Mouse (Mus musculus) ovary, postnatal 10 days (tissue): Measurements from ENCODE around the gene Plxnd1.

Experiments used
- DNase-seq: peaks from one replicate; pipeline ENCODE4 v3.0.0; 2022; ENCODE audit warnings: low spot score

The Plxnd1 gene

GRCm38 (mm10) chr6:115956922-115957601 is 37.7 kb downstream of the Plxnd1 start:
- no peak for DNase-seq

- DNase-seq, result no peak
Measured at GRCm38 (mm10) chr6:115956418-115956921, 38.3 kb downstream of the Plxnd1 start.

- DNase-seq, result no peak
Measured at GRCm38 (mm10) chr6:115955664-115956063, 39.1 kb downstream of the Plxnd1 start.

DNA sequence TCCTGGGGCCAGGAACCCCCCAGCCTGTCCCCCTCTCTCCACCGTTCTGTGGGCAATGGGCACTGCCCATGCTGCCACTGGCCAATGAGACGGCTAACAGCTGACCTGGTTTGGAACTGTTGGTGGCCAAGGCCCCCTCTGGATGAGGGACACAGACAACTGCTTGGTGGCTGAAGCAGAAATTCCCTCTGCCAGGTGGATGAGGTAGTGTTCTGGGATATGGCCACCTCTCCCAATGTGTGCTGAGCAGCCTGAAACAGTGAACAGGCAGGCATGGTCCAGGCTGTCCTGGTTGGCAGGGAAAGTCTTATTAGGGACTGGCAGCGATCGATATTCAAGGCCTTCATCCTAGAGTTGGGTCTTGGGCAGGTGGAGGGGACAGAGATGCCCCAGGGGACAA is 39.6 kb downstream of the Plxnd1 start:
- no peak for DNase-seq

DNA sequence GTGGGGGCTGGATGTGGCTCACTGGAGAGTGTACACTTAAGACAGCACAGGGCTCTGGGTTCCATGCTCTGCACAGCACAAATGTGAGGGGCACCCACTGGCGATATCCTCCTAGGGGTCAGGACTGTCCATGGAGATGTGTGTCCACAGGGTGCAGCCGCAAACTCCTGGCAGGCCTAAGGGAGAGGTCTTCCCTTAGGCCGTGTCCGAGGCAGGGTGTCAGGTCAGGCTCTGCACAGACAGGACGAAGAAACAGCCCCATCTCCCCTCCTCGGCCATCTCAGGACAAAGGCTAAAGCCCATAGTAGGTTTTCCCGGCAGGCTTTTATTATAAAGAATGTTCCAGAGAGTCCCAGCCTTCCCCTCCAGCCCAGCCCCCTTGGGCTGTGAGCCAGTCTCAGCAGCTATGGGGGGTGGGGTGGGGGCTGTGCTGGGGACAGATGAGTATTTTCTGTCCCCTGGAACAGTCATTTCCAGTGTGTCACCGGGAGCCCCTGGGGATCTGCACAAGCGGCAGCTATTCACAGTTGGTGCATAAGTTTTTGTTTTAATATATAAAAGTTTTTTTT is 40.2 kb downstream of the Plxnd1 start:
- no peak for DNase-seq

DNA sequence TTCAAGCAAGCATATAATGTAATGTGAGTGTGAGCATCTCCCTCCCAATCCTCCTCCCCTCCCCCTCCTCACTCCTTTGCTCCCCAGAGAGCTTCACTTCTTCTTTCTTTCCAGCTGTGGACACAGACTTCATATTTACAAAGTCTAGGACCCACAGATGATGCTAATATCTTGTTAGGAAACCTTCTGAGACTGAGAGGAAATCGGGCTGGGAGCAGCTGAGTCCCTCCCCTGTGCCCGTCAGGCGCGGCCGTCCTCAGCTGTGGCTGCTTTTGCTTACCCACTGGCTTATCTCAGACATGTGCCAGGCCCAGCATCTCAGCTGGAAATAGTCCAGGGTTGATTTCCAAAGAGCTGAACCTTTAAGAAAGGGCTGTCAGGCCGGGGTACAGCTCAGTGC is 48.4 kb downstream of the Plxnd1 start:
- no peak for DNase-seq

GRCm38 (mm10) chr6:115945633-115946032 is 49.2 kb downstream of the Plxnd1 start:
- no peak for DNase-seq

DNA sequence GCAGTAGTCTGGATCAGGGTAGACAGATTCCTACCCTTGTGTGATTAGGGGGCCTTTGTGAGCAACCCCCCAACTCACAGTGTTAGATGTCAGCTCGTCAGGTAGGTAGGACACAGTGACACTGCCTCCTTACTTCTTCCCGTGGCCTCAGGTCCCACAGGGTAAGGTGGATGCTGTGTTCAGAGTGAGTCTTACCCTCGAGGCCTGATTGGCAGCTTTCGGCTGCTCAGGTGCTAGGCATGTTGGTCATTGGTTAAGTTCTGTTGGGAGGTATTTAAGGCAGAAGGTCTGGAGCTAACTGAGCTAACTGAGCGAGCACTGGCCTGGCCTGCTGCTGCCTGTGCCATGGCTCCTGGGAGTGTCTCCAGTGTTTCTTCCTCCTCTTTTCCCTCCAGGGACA is 50.2 kb downstream of the Plxnd1 start, which contains the start of gene H1foo:
Gene H1foo, plus strand, starts transcription at position 301 of the 400 bp plus-strand sequence.
- DNase-seq, result no peak

GRCm38 (mm10) chr6:115943498-115944427 is 51.0 kb downstream of the Plxnd1 start:
- no peak for DNase-seq

- no peak for DNase-seq
Measured at GRCm38 (mm10) chr6:115941128-115941527, 53.7 kb downstream of the Plxnd1 start.

GRCm38 (mm10) chr6:115940603-115941002 is 54.2 kb downstream of the Plxnd1 start:
- no peak for DNase-seq

DNA sequence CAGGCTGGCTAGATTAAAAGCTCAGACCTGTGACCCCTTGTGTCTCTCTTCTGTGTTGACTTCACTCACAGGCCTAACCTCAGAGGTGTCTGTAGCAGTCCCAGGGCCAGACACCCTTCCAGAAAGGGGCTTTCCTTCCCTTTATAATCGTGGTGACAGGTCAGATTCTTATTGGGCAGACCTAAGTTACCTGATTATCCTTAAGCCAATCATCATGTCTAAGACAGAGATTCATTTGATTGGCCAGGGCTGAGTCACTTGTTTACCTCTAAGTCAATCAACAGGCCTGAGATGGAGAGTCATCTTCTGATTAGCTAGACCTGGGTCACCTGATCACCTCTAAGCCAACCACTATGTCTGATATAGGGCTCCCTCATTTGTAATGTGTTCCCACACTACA is 56.0 kb downstream of the Plxnd1 start:
- DNase-seq, result no peak

- DNase-seq, result no peak
Measured at GRCm38 (mm10) chr6:115938011-115938410, 56.8 kb downstream of the Plxnd1 start.

- no peak for DNase-seq
Measured at GRCm38 (mm10) chr6:115935544-115935943, 59.3 kb downstream of the Plxnd1 start.

DNA sequence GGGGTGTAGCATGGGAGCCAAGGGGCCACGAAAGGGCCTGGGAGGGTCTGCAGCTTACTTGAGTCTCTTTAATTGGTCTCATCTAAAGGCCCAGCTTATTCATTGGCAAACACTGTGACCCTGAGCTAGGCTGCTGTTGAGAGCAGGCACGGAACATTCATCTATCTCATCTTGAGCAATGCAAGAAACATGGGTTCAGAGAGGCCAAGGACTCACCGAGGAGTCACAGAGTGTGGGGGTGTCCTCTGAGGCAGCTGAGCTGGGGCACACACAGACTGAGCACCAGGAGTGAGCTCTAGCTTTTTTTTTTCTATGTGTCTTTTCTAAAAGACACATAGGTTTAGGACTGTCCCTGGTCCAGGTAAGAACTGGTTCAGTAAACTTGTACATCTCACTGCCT is 62.4 kb downstream of the Plxnd1 start:
- no peak for DNase-seq

GRCm38 (mm10) chr6:115931639-115932038 is 63.2 kb downstream of the Plxnd1 start, which contains the start of gene Rho:
Rho (plus strand) TSS chr6:115931748.
- no peak for DNase-seq

DNA sequence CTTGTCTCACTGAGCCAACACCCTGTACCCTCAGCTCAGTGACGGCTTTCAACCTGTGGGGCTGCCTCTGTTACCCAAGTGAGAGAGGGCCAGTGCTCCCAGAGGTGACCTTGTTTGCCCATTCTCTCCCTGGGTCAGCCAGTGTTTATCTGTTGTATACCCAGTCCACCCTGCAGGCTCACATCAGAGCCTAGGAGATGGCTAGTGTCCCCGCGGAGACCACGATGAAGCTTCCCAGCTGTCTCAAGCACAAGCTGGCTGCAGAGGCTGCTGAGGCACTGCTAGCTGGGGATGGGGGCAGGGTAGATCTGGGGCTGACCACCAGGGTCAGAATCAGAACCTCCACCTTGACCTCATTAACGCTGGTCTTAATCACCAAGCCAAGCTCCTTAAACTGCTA is 64.8 kb downstream of the Plxnd1 start:
- DNase-seq, result no peak

- no peak for DNase-seq
Measured at GRCm38 (mm10) chr6:115927292-115928242, 67.2 kb downstream of the Plxnd1 start.

DNA sequence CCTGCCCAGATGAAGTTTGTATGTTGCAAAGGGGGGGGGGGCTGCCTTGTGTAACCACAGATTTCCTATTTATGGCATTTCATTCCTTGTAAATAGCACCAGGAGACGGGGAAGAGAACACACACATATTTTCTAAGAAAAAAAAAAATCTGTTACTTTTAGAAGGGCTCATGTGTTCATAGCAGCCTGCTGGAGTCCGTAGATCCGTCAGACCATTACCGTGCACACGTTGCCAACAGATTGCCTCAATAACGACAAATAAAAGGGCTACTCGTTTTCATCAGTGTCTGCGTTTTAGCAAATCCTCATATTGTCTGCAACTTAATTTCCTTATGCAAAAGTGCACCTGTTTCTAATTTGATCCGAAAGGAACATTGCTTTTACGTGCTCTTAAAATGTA is 68.4 kb downstream of the Plxnd1 start:
- DNase-seq, result no peak

GRCm38 (mm10) chr6:115924829-115925228 is 70.0 kb downstream of the Plxnd1 start:
- DNase-seq, result no peak

DNA sequence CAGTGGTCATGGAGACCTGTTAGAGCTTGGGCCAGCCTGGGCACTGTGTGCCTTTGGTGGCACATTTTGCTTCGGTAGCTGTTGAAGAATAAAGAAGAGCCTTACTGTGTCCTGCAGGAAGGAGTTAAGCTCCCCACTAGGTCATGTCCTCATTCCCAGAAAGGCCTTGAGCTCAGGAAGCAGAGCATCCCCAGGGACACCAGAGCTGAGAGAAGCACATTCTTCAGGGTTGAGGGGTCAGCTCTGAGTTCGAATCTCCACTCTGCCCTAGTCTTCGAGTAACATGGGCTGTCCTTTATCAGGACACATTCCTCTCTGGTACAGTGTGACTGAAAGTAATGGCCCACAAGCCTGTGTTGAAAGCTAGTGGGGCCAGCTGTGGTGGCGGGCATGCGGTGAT is 74.9 kb downstream of the Plxnd1 start:
- DNase-seq, result no peak
